Mouse (Mus musculus) heart, embryonic 15.5 days (tissue): ENCODE measurements around the gene B3gnt3. TPM values are rescaled to one million over a fixed set of nuclear protein-coding genes. Genes with fewer than 3 reads are reported as not detected.
"Not testable (repeated sequence)": the region's sequence is repeated elsewhere in the genome, so short reads cannot be mapped to it uniquely, and the experiment has no call there.

Experiments
- ATAC-seq: fragments of 200-750 bp; cut with Nextera tagmentation; replicated peaks from 2 replicates; pipeline ENCODE4 v1.8.0; 2017; ENCODE audit warnings: low read depth, moderate TSS enrichment; ENCODE audit not compliant: insufficient number of reproducible peaks, insufficient read depth, low FRiP score
- H3K27ac ChIP-seq: fragments of 300-500 bp; sonication (generic); 2 replicates; pipeline ENCODE4 v1.5.1; 2015; ENCODE audit warnings: mild to moderate bottlenecking, inconsistent platforms
- H3K27me3 ChIP-seq: fragments of 300-500 bp; sonication (generic); 2 replicates; pipeline ENCODE4 v1.6.1; 2015; ENCODE audit warnings: inconsistent platforms
- H3K36me3 ChIP-seq: fragments of 300-500 bp; sonication (generic); 2 replicates; pipeline ENCODE4 v1.6.1; 2015; ENCODE audit warnings: mild to moderate bottlenecking, inconsistent platforms
- H3K4me1 ChIP-seq: fragments of 300-500 bp; sonication (generic); replicated peaks from 2 replicates; pipeline ENCODE4 v1.6.1; 2015; ENCODE audit warnings: inconsistent platforms
- H3K4me2 ChIP-seq: fragments of 300-500 bp; sonication (generic); 2 replicates; pipeline ENCODE4 v1.6.1; 2015; ENCODE audit warnings: inconsistent platforms, mild to moderate bottlenecking, moderate library complexity
- H3K4me3 ChIP-seq: fragments of 300-500 bp; sonication (generic); 2 replicates; pipeline ENCODE4 v1.5.1; 2015; ENCODE audit warnings: mild to moderate bottlenecking, inconsistent platforms
- H3K9ac ChIP-seq: fragments of 300-500 bp; sonication (generic); 2 replicates; pipeline ENCODE4 v1.6.1; 2015; ENCODE audit warnings: mild to moderate bottlenecking, inconsistent platforms
- H3K9me3 ChIP-seq: fragments of 300-500 bp; sonication (generic); replicated peaks from 2 replicates; pipeline ENCODE4 v1.6.1; 2016; ENCODE audit warnings: inconsistent platforms
- WGBS: fragments of 180-500 bp; shearing (Covaris S2); methylation state at CpG from one replicate; pipeline ENCODE4 v1.1.7; 2015; ENCODE audit warnings: mixed read lengths; 5-methylcytosine and 5-hydroxymethylcytosine counted together
- polyA plus RNA-seq: library from polyadenylated mRNA; unstranded; fragments of >200 nt; fragmentation: Nextera tagmentation; extraction: Ambion mirVana; gene quantifications from 2 replicates; pipeline ENCODE4 v1.2.1, GENCODE M21; 2015

Gene B3gnt3
- polyA plus RNA-seq, 1 experiment from 2014 or later, result 3.4 TPM

DNA sequence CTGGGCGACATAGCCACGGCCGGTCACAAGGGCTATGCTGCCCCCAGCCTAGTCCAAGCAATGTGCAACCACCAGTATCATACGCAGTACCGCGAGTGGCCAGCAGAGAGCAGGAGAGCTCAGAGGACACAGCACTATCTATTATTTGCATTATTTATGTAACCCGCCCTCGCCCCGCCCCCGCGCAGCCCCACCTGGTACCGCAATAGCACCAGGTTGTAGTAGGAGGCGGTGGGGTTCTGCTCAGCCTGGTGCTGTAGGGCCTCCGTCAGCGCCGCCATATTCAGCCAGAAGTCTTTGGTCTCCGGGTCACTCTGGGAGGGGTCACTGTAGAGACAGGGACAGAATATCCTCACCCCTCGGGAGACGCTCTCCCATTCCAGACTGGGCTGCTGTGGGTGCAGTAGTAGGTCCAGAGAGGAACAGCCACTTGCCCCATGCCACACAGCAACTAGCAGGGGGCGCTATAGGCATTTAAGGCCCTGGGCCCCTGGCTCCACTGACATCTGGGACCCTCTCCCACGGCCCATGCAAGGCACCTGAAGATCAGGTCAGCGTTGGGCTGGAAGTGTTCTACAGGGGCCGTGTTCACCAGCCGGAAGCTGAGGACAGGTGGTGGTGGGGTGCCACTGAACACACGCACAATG, 8.3 kb upstream of the B3gnt3 start:
- H3K4me3 ChIP-seq, result peak overlapping the region; percentile 21
- 20% methylated on average over 25 of the region's 25 CpGs for WGBS
- no peak overlapping the region for H3K9ac ChIP-seq
- H3K4me2 ChIP-seq, result peak overlapping the region; percentile 51
- H3K36me3 ChIP-seq, result no peaks in the 10 kb centered on the region
- H3K27me3 ChIP-seq, result peaks cover 58% of the 10 kb centered on the region
- H3K27ac ChIP-seq, result no peak overlapping the region
- 0 out of 2 replicates have a peak, but pooled peaks cover 6% of the 10 kb centered on the region for H3K4me1 ChIP-seq
- ATAC-seq, result peak; percentile 25
- H3K9me3 ChIP-seq, result no peaks in the 10 kb centered on the region

DNA sequence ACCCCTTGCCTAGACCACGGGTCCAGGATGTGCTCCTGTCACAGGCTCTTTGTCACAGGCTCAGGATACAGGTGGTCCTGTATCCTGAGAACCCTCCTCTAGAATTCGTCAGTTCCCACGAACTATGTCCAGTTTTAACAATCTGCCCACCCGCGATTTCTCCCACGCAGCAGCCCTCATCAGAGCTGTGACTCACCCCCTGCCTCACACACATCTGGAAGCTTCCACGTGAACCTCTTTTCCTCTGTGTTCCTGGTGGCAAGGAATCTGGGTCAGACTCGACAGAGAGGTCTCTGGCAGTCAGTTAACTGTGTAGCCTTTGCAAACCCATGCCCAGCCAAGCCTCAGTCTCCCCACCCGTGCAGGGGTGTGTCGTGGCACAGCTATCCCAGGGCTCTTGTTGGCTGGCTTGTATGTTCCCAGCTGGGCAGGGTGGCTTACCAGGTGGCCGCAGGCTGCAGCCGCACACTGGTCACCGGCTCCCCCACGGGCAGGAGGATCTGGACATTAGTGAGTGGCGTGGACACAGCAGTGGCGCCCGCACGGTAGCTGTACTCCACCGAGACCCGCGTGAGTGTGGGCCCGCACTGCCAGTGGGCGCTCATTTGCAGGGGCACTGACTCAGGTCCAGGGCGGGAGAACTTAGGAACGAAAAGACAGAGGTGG, 7.7 kb upstream of the B3gnt3 start:
- no peaks in the 10 kb centered on the region for H3K9me3 ChIP-seq
- no peak overlapping the region for H3K9ac ChIP-seq
- H3K36me3 ChIP-seq, result no peaks in the 10 kb centered on the region
- 0 out of 2 replicates have a peak, but pooled peaks cover 6% of the 10 kb centered on the region for H3K4me1 ChIP-seq
- no peak for ATAC-seq
- WGBS, result 42% methylated on average over 25 of the region's 25 CpGs
- peak overlapping the region; percentile 21 for H3K4me3 ChIP-seq
- H3K4me2 ChIP-seq, result peak overlapping the region; percentile 51
- no peak overlapping the region for H3K27ac ChIP-seq
- H3K27me3 ChIP-seq, result peaks cover 62% of the 10 kb centered on the region

DNA sequence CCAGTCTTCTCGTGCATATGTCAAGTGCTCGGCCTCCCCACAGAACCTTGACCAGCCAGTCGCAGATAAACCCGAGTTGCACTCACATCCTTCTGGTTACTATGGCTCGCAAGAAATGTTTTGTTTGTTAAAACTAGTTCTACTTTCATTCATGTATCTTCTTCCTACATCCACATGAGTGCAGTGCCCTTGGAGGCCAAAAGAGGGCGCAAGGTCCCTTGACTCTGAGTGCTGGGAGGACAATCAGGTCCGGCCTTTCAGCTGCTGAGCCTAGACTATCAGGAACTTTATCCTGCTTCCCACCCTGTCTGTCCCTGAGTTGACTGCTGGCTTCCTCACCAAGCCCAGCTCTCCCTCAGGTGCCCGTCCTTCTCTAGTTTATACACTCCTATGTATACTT, 6.3 kb upstream of the B3gnt3 start:
- Histone ChIP-seq H3K27me3 (peaks cover 73% of the 10 kb centered on the region), H3K9ac (no peak overlapping the region), H3K36me3 (no peaks in the 10 kb centered on the region), H3K9me3 (no peaks in the 10 kb centered on the region), H3K4me3 (no peak overlapping the region), H3K4me2 (no peak overlapping the region), H3K4me1 (0 out of 2 replicates have a peak, but pooled peaks cover 6% of the 10 kb centered on the region), H3K27ac (no peak overlapping the region)
- 32% methylated on average over 8 of the region's 8 CpGs for WGBS
- no peak for ATAC-seq

- H3K4me2 ChIP-seq, H3K9ac ChIP-seq, H3K4me3 ChIP-seq, ATAC-seq, H3K27ac ChIP-seq, H3K9me3 ChIP-seq, H3K36me3 ChIP-seq: not testable (repeated sequence)
- H3K27me3 ChIP-seq, result peaks cover 75% of the 10 kb centered on the region
- H3K4me1 ChIP-seq, result peaks cover 11% of the 10 kb centered on the region
Observed at GRCm38 (mm10) chr8:71703400-71703799, 1.8 kb upstream of the B3gnt3 start.

- Histone ChIP-seq H3K27me3 (peaks cover 70% of the 10 kb centered on the region), H3K36me3 (no peaks in the 10 kb centered on the region), H3K9ac (no peak overlapping the region), H3K4me2 (no peak overlapping the region), H3K4me3 (no peak overlapping the region), H3K27ac (no peak overlapping the region), H3K4me1 (peaks cover 11% of the 10 kb centered on the region), H3K9me3 (no peaks in the 10 kb centered on the region)
- ATAC-seq, result no peak
- WGBS, result 68% methylated on average over 3 of the region's 3 CpGs
Observed at GRCm38 (mm10) chr8:71702923-71703322, 1.3 kb upstream of the B3gnt3 start.

DNA sequence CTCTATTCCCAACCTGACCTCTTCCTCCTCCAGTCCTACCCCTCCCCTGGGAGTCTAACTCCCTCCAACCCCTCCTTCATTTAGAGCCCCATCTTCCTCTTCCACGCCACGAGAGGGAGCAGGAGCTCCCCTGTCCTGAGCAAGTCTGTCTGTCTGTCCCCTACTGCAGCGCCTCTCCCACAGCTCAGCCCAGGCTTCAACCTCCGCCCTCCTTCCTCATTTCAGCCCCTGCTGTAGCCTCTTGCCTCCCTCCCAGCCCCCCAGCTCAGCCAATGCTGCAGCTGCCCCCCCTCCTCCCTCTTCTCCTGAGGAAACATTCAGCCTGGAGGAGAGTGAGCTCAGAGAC, 471 bp upstream of the B3gnt3 start:
- 28% methylated on average over 4 of the region's 4 CpGs for WGBS
- peak overlapping the region; percentile 66; the same call in 1 of the 2 replicates for H3K4me2 ChIP-seq
- no peak for ATAC-seq
- H3K36me3 ChIP-seq, result no peaks in the 10 kb centered on the region
- no peak overlapping the region for H3K9ac ChIP-seq
- no peak overlapping the region for H3K4me3 ChIP-seq
- H3K27ac ChIP-seq, result no peak overlapping the region
- H3K27me3 ChIP-seq, result peaks cover 63% of the 10 kb centered on the region
- H3K9me3 ChIP-seq, result no peaks in the 10 kb centered on the region
- H3K4me1 ChIP-seq, result peaks cover 11% of the 10 kb centered on the region

DNA sequence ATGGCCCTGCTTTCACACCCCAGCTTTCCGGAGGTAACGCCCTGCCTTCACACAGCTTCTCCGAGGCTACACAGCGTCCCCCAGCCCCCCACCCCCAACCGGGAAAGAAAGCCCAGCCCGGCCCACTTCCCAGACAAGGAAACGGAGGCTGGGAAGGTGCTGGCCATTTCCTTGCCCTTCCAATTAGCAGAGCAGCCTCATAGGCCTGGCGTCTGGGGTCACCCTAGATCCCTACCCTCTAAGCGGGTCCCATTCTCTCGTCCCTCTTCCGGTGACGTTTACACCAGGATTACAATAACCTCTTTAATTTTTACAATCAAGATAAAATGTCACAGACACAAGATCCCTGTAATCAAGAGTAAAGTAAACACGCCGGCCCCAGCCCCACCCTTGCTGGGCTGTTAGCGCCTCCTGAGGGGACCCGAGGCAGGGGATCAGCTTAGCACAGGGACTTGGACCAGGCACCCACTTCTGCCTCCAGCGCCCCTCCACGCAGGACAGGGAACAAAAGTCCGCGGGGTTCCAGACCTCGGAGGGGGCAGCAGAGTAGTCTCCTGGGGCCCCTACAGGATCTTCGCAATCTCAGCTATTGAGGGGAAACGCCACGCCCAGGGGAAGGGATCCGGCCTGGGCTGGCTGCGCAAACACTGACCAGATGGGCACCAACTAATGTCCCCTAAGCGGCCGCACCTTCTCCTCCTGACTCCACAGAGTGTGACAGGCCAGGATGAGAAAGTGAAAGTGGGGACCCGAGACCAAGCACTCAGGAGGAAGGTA, 908 bp downstream of the B3gnt3 start:
- Histone ChIP-seq H3K4me2 (peak overlapping the region; percentile 66), H3K9me3 (no peaks in the 10 kb centered on the region), H3K27me3 (peaks cover 71% of the 10 kb centered on the region), H3K27ac (no peak overlapping the region), H3K36me3 (no peaks in the 10 kb centered on the region), H3K4me1 (peaks cover 11% of the 10 kb centered on the region), H3K4me3 (peak overlapping the region; percentile 43), H3K9ac (0 out of 2 replicates have a peak overlapping the region, but pooled peaks have one; percentile 22)
- WGBS, result 6% methylated on average over 29 of the region's 29 CpGs
- no peak for ATAC-seq

DNA sequence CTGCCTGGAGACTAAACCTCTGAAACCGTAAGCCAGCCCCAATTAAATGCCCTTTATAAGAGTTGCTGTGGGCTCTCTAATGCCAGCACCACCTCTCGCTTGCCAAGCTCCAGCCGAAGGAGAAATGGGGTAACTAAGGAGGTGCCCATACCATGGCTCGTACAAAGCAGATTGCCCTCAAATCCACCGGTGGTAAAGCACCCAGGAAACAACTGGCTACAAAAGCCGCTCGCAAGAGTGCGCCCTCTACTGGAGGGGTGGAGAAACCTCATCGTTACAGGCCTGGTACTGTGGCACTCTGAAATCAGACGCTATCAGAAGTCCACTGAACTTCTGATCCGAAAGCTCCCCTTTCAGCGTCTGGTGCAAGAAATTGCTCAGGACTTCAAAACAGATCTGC, 6.1 kb downstream of the B3gnt3 start:
- H3K9ac ChIP-seq, H3K4me2 ChIP-seq, H3K4me3 ChIP-seq, H3K9me3 ChIP-seq, ATAC-seq, H3K27ac ChIP-seq, H3K36me3 ChIP-seq: not testable (repeated sequence)
- Histone ChIP-seq H3K27me3 (peaks cover 78% of the 10 kb centered on the region), H3K4me1 (peaks cover 14% of the 10 kb centered on the region)
- WGBS, result 60% methylated on average over 12 of the region's 12 CpGs

- Histone ChIP-seq H3K4me3 (peak overlapping the region; percentile 21), H3K27me3 (peaks cover 82% of the 10 kb centered on the region), H3K36me3 (no peaks in the 10 kb centered on the region), H3K4me1 (peaks cover 12% of the 10 kb centered on the region), H3K9me3 (no peaks in the 10 kb centered on the region), H3K27ac (no peak overlapping the region), H3K9ac (no peak overlapping the region), H3K4me2 (peak overlapping the region; percentile 46)
- ATAC-seq, result 0 out of 2 replicates have a peak, but pooled peaks have one; percentile 19
- 15% methylated on average over 68 of the region's 68 CpGs for WGBS
Observed at GRCm38 (mm10) chr8:71693166-71694041, 8.2 kb downstream of the B3gnt3 start.

DNA sequence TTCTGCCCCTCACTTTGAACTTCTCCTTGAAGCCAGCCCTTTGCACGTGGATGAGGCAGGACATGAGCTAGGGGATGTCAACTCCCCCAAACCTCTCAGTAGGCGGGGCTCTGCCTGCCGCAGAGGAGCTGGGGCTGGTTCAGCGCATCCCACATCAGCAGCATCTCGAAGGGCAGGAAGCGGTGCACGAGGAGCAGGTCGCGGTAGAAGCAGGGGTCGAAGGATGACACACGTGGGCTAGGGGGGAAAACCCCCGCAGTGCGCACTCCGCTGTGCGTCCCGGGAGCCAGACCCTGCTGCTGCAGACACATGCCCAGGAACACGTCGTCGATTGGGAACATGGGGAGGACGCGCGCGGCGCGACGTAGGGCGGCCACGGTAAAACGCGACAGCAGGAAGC, 9.1 kb downstream of the B3gnt3 start:
- H3K27me3 ChIP-seq, result peaks cover 91% of the 10 kb centered on the region
- no peaks in the 10 kb centered on the region for H3K9me3 ChIP-seq
- no peaks in the 10 kb centered on the region for H3K36me3 ChIP-seq
- H3K4me1 ChIP-seq, result peaks cover 19% of the 10 kb centered on the region
- WGBS, result 5% methylated on average over 30 of the region's 30 CpGs
- H3K4me2 ChIP-seq, result peak overlapping the region; percentile 46
- H3K27ac ChIP-seq, result no peak overlapping the region
- H3K4me3 ChIP-seq, result peak overlapping the region; percentile 16; the same call in 1 of the 2 replicates
- no peak for ATAC-seq
- H3K9ac ChIP-seq, result no peak overlapping the region

GRCm38 (mm10) chr8:71689028-71689427, 12.6 kb downstream of the B3gnt3 start, which contains the start of gene Insl3:
Gene Insl3 (plus strand): TSS chr8:71689214.
- H3K36me3 ChIP-seq, result no peaks in the 10 kb centered on the region
- peaks cover 100% of the 10 kb centered on the region for H3K27me3 ChIP-seq
- no peak within 1 kb of the TSS for H3K27ac ChIP-seq
- no peak within 1 kb of the TSS for H3K4me3 ChIP-seq
- no peak within 1 kb of the TSS for H3K9ac ChIP-seq
- H3K4me1 ChIP-seq, result peaks cover 42% of the 10 kb centered on the region
- H3K9me3 ChIP-seq, result no peaks in the 10 kb centered on the region
- ATAC-seq, result no peak
- WGBS, result 15% methylated on average over 33 of the region's 33 CpGs
- no peak within 1 kb of the TSS for H3K4me2 ChIP-seq
